Mouse (Mus musculus) spleen, adult 2 months (tissue): Measurements from ENCODE around the gene Phb2. TPM values are rescaled to one million over a fixed set of nuclear protein-coding genes. Genes with fewer than 3 reads are reported as not detected.

Source experiments
- DNase-seq, 2 experiments: peaks; one replicate each; pipeline versions ENCODE4 v3.0.0 to v3.0.0-alpha.2; 2012 to 2021; ENCODE audit warnings: low spot score in 2 of 2, low read depth in 1 of 2
- H3K27ac ChIP-seq: fragments of 200-500 bp; 2 replicates; pipeline ENCODE4 v1.5.1; 2012; ENCODE audit warnings: low read length, inconsistent platforms; ENCODE audit not compliant: insufficient read depth
- H3K27me3 ChIP-seq: fragments of 200-500 bp; 2 replicates; pipeline ENCODE4 v1.6.1; 2012; ENCODE audit warnings: mild to moderate bottlenecking, moderate library complexity, low read length, inconsistent platforms; ENCODE audit not compliant: control insufficient read depth, insufficient read depth
- H3K36me3 ChIP-seq: fragments of 200-500 bp; 2 replicates; pipeline ENCODE4 v1.6.1; 2012; ENCODE audit warnings: mild to moderate bottlenecking, low read length, inconsistent platforms; ENCODE audit not compliant: control insufficient read depth, insufficient read depth
- H3K4me1 ChIP-seq: fragments of 200-500 bp; 2 replicates; pipeline ENCODE4 v1.6.1; 2011; ENCODE audit warnings: inconsistent platforms; ENCODE audit not compliant: control insufficient read depth, insufficient read depth, insufficient read length
- H3K4me3 ChIP-seq: fragments of 200-500 bp; 2 replicates; pipeline ENCODE4 v1.5.1; 2011; ENCODE audit warnings: mild to moderate bottlenecking, inconsistent platforms; ENCODE audit not compliant: insufficient read depth, insufficient read length; ENCODE audit errors: extremely low read depth
- CTCF ChIP-seq: fragments of 200-500 bp; IDR thresholded peaks from 2 replicates; pipeline ENCODE4 v1.5.1; 2011; ENCODE audit warnings: mild to moderate bottlenecking, inconsistent platforms; ENCODE audit not compliant: insufficient read depth, insufficient read length, insufficient replicate concordance; ENCODE audit errors: extremely low read depth
- POLR2A ChIP-seq: fragments of 200-500 bp; IDR thresholded peaks from 2 replicates; pipeline ENCODE4 v1.6.1; 2011; ENCODE audit warnings: low read depth, low read length, inconsistent platforms
- WGBS: fragments of 180-500 bp; shearing (Covaris S2); methylation state at CpG from one replicate; pipeline ENCODE4 v1.1.7; 2018; 5-methylcytosine and 5-hydroxymethylcytosine counted together
- polyA plus RNA-seq: library from polyadenylated mRNA; depleted of rRNA; stranded (reverse); fragments of >200 nt; gene quantifications from 2 replicates; pipeline ENCODE4 v1.2.3, GENCODE M21; 2012

Gene Phb2
- polyA plus RNA-seq, 1 experiment = 103 TPM

GRCm38 (mm10) chr6:124708289-124708889 lies 3.7 kb upstream of the Phb2 start:
- Histone ChIP-seq H3K4me3 (no peak overlapping the region), H3K36me3 (peaks cover 16% of the 10 kb centered on the region), H3K27me3 (no peaks in the 10 kb centered on the region), H3K4me1 (peaks cover 5% of the 10 kb centered on the region; the same call in 1 of the 2 replicates), H3K27ac (no peak overlapping the region)
- DNase-seq = no peak
- TF ChIP-seq POLR2A (no peak), CTCF (no peak)
- 95% methylated on average over 10 of the region's 10 CpGs for WGBS

- H3K27ac ChIP-seq = no peak overlapping the region
- peaks cover 20% of the 10 kb centered on the region for H3K36me3 ChIP-seq
- H3K4me3 ChIP-seq = peak overlapping the region; percentile 81
- H3K4me1 ChIP-seq = peaks cover 10% of the 10 kb centered on the region; the same call in 1 of the 2 replicates
- DNase-seq = no peak
- no peaks in the 10 kb centered on the region for H3K27me3 ChIP-seq
- 17% methylated on average over 11 of the region's 11 CpGs for WGBS
- TF ChIP-seq POLR2A = no peak
- no peak for TF ChIP-seq CTCF
These were observed 782 bp downstream of the Phb2 start for GRCm38 (mm10) chr6:124712918-124713317.

- H3K27ac ChIP-seq = no peak overlapping the region; the same call in 1 of the 2 replicates
- peak in 1 of 2 experiments; percentile 71 for DNase-seq
- peaks cover 24% of the 10 kb centered on the region; the same call in 1 of the 2 replicates for H3K4me1 ChIP-seq
- 61% methylated on average over 20 of the region's 20 CpGs for WGBS
- TF ChIP-seq POLR2A (no peak), CTCF (peak; percentile 90)
- peaks cover 34% of the 10 kb centered on the region for H3K36me3 ChIP-seq
- H3K27me3 ChIP-seq = no peaks in the 10 kb centered on the region
- no peak overlapping the region for H3K4me3 ChIP-seq
These were observed 4.8 kb downstream of the Phb2 start for GRCm38 (mm10) chr6:124716864-124717490.

GRCm38 (mm10) chr6:124717968-124718367 lies 5.8 kb downstream of the Phb2 start:
- H3K36me3 ChIP-seq = peaks cover 34% of the 10 kb centered on the region
- no peak overlapping the region for H3K27ac ChIP-seq
- WGBS = 91% methylated on average over 13 of the region's 13 CpGs
- DNase-seq = no peak
- TF ChIP-seq CTCF (no peak), POLR2A (no peak)
- H3K4me1 ChIP-seq = peaks cover 25% of the 10 kb centered on the region; the same call in 1 of the 2 replicates
- H3K4me3 ChIP-seq = no peak overlapping the region
- H3K27me3 ChIP-seq = no peaks in the 10 kb centered on the region

- no peak for DNase-seq
- Histone ChIP-seq H3K4me3 (no peak overlapping the region), H3K4me1 (peaks cover 28% of the 10 kb centered on the region; the same call in 1 of the 2 replicates), H3K27ac (peak overlapping the region; percentile 6; the same call in 1 of the 2 replicates), H3K27me3 (no peaks in the 10 kb centered on the region), H3K36me3 (peaks cover 35% of the 10 kb centered on the region)
- 88% methylated on average over 15 of the region's 16 CpGs for WGBS
- TF ChIP-seq POLR2A (no peak), CTCF (no peak)
These were observed 6.6 kb downstream of the Phb2 start for GRCm38 (mm10) chr6:124718703-124719102.

- no peak for DNase-seq
- Histone ChIP-seq H3K4me3 (no peak overlapping the region), H3K36me3 (peaks cover 35% of the 10 kb centered on the region), H3K4me1 (peaks cover 32% of the 10 kb centered on the region; the same call in 1 of the 2 replicates), H3K27ac (peak overlapping the region; percentile 6; the same call in 1 of the 2 replicates), H3K27me3 (no peaks in the 10 kb centered on the region)
- 75% methylated on average over 7 of the region's 7 CpGs for WGBS
- TF ChIP-seq CTCF (no peak), POLR2A (no peak)
These were observed 7.3 kb downstream of the Phb2 start for GRCm38 (mm10) chr6:124719354-124719978.

- H3K27me3 ChIP-seq = no peaks in the 10 kb centered on the region
- peak overlapping the region; percentile 80 for H3K27ac ChIP-seq
- TF ChIP-seq POLR2A (no peak), CTCF (no peak)
- 11% methylated on average over 11 of the region's 11 CpGs for WGBS
- H3K4me3 ChIP-seq = no peak overlapping the region
- H3K4me1 ChIP-seq = peaks cover 43% of the 10 kb centered on the region; the same call in 1 of the 2 replicates
- peak; percentile 63 to 65 for DNase-seq
- H3K36me3 ChIP-seq = peaks cover 36% of the 10 kb centered on the region
These were observed 8.8 kb downstream of the Phb2 start for GRCm38 (mm10) chr6:124720904-124721303.
